Mouse (Mus musculus) bone marrow, adult 2 months (tissue): ENCODE measurements around the gene Engase. TPM values are rescaled to one million over a fixed set of nuclear protein-coding genes. Genes with fewer than 3 reads are reported as not detected.

Source experiments
- H3K27ac ChIP-seq: fragments of 200-500 bp; 2 replicates; pipeline ENCODE4 v1.5.1; 2012; ENCODE audit warnings: low read depth, mild to moderate bottlenecking, control low read depth, inconsistent platforms, low read length; ENCODE audit not compliant: control insufficient read depth, poor library complexity, insufficient read depth
- H3K4me1 ChIP-seq: fragments of 200-500 bp; 2 replicates; pipeline ENCODE4 v1.6.1; 2011; ENCODE audit warnings: low read length; ENCODE audit not compliant: control insufficient read depth, insufficient read depth
- H3K4me3 ChIP-seq: fragments of 200-500 bp; replicated peaks from 2 replicates; pipeline ENCODE3; 2011; ENCODE audit warnings: mild to moderate bottlenecking, low read depth, low read length, control low read depth; ENCODE audit not compliant: control insufficient read depth
- CTCF ChIP-seq: fragments of 200-500 bp; IDR thresholded peaks from 2 replicates; pipeline ENCODE4 v1.5.1; 2011; ENCODE audit warnings: low read length, control low read depth; ENCODE audit not compliant: control insufficient read depth, insufficient read depth
- WGBS: fragments of 180-500 bp; shearing (Covaris S2); methylation state at CpG from one replicate; pipeline ENCODE4 v1.1.7; 2018; 5-methylcytosine and 5-hydroxymethylcytosine counted together
- polyA plus RNA-seq: library from polyadenylated mRNA; stranded (reverse); fragments of >200 nt; gene quantifications from 2 replicates; pipeline ENCODE4 v1.2.4, GENCODE M21; 2011; ENCODE audit warnings: low replicate concordance; ENCODE audit not compliant: missing spikeins, insufficient read depth, insufficient read length

The Engase gene
- polyA plus RNA-seq, 1 experiment = 15.0 TPM

GRCm38 (mm10) chr11:118538008-118538407, 61.4 kb downstream of the Engase start:
- no peak overlapping the region for H3K27ac ChIP-seq
- H3K4me1 ChIP-seq = no peaks in the 10 kb centered on the region
- no peak overlapping the region for H3K4me3 ChIP-seq
- 80% methylated on average over 11 of the region's 11 CpGs for WGBS
- no peak for TF ChIP-seq CTCF

Other genes starting within 250 kb of the Engase start
- 19.2 and 28.3 TPM in 2 replicates for gene Cyth1, start 228.2 kb upstream of the Engase start, polyA plus RNA-seq
- 10.2 and 18.5 TPM in 2 replicates for gene Usp36, start 186.6 kb upstream of the Engase start, polyA plus RNA-seq
- gene Cep295nl, start 134.3 kb upstream of the Engase start, polyA plus RNA-seq = 1.4 and 1.5 TPM in 2 replicates
- 6.5 and 37.6 TPM in 2 replicates for gene Timp2, start 121.1 kb upstream of the Engase start, polyA plus RNA-seq
- gene Lgals3bp, start 74.7 kb upstream of the Engase start, polyA plus RNA-seq = 43.9 and 52.7 TPM in 2 replicates
- gene Cant1, start 57.7 kb upstream of the Engase start, polyA plus RNA-seq = 8.3 and 14.6 TPM in 2 replicates
- gene C1qtnf1, start 48.6 kb upstream of the Engase start, polyA plus RNA-seq = 1.5 and 1.8 TPM in 2 replicates